In genomic region chr11:97289276-97290230, GRCm38 (mm10) we compare ENCODE assay signal across 10 mouse cellular contexts. TPM values are rescaled to one million over a fixed set of nuclear protein-coding genes. Genes with fewer than 3 reads are reported as not detected.
DNase-seq lines count a peak whose midpoint lies in the region; ATAC-seq lines count a peak whose summit lies in the region.
"Had no signal": no experiment of that assay in that cellular context is flagged by ENCODE, and none has a peak within 500 bp of the region (broad histone marks: within the 10 kb centered on the region; RNA-seq: fewer than 3 reads in every experiment).

No protein-coding gene starts in this region.

- H3K27ac ChIP-seq in forebrain, embryonic 14.5 days (ENCODE audit: low read depth, low read length) = peak overlapping the region; percentile 16; the same call in 1 of the 2 replicates
- H3K27ac ChIP-seq in forebrain, embryonic 16.5 days (ENCODE audit: low read length) = no peak overlapping the region
- H3K27ac ChIP-seq in kidney, embryonic 16.5 days (ENCODE audit: low read length) = no peak overlapping the region
- H3K27ac ChIP-seq: hindbrain, embryonic 15.5 days; liver, embryonic 15.5 days had no signal

- H3K4me1 ChIP-seq in forebrain, embryonic 14.5 days (ENCODE audit: control insufficient read depth, insufficient read depth, low read length) = no peaks in the 10 kb centered on the region
- H3K4me1 ChIP-seq in forebrain, embryonic 16.5 days (replicated peaks; ENCODE audit: control insufficient read depth, insufficient read depth, low read length) = no peaks in the 10 kb centered on the region
- peaks cover 8% of the 10 kb centered on the region for H3K4me1 ChIP-seq in kidney, embryonic 16.5 days (ENCODE audit: insufficient read depth, low read length)
- H3K4me1 ChIP-seq: liver, embryonic 15.5 days had no signal

- intact Hi-C loops in heart, postnatal 25 days (cut with DNase I) = no loop called here

- DNase-seq in forebrain, embryonic 14.5 days (ENCODE audit: low spot score) = no peak
- peak; percentile 42 for DNase-seq in urinary bladder, postnatal 14 days (ENCODE audit: low spot score)
- no peak for DNase-seq in urinary bladder, adult 2 months (ENCODE audit: low spot score)
- peak; percentile 58 for DNase-seq in heart, postnatal 25 days (ENCODE audit: low spot score)
- no peak for DNase-seq in urinary bladder, postnatal 25 days (ENCODE audit: low spot score)
- no peak for DNase-seq in thymus, postnatal 0 days (ENCODE audit: low spot score)

- no peak for ATAC-seq in forebrain, embryonic 14.5 days
- ATAC-seq in forebrain, embryonic 16.5 days = no peak
- ATAC-seq in kidney, embryonic 16.5 days (ENCODE audit: low FRiP score, low TSS enrichment) = no peak

- H3K36me3 ChIP-seq in forebrain, embryonic 14.5 days (ENCODE audit: control insufficient read depth, insufficient read depth, low read length) = no peaks in the 10 kb centered on the region
- H3K36me3 ChIP-seq in forebrain, embryonic 16.5 days (ENCODE audit: control insufficient read depth, insufficient read depth) = no peaks in the 10 kb centered on the region
- no peaks in the 10 kb centered on the region for H3K36me3 ChIP-seq in kidney, embryonic 16.5 days (ENCODE audit: insufficient read depth, low read length)
- H3K36me3 ChIP-seq: hindbrain, embryonic 15.5 days; liver, embryonic 15.5 days had no signal

- H3K4me2 ChIP-seq in forebrain, embryonic 14.5 days (ENCODE audit: low read length) = no peak overlapping the region
- H3K4me2 ChIP-seq in forebrain, embryonic 16.5 days (ENCODE audit: low read length) = no peak overlapping the region
- no peak overlapping the region for H3K4me2 ChIP-seq in kidney, embryonic 16.5 days (replicated peaks; ENCODE audit: low read depth, low read length)
- H3K4me2 ChIP-seq: hindbrain, embryonic 15.5 days; liver, embryonic 15.5 days had no signal

- H3K4me3 ChIP-seq in forebrain, embryonic 14.5 days (ENCODE audit: low read depth, low read length) = no peak overlapping the region
- H3K4me3 ChIP-seq in forebrain, embryonic 16.5 days (replicated peaks; ENCODE audit: low read length) = no peak overlapping the region
- no peak overlapping the region for H3K4me3 ChIP-seq in kidney, embryonic 16.5 days (ENCODE audit: low read length)
- H3K4me3 ChIP-seq: hindbrain, embryonic 15.5 days; liver, embryonic 15.5 days had no signal

- H3K9ac ChIP-seq in forebrain, embryonic 14.5 days (ENCODE audit: low read length) = no peak overlapping the region
- no peak overlapping the region for H3K9ac ChIP-seq in forebrain, embryonic 16.5 days (replicated peaks; ENCODE audit: low read depth, low read length)
- H3K9ac ChIP-seq in kidney, embryonic 16.5 days (replicated peaks; ENCODE audit: low read length) = no peak overlapping the region
- H3K9ac ChIP-seq: hindbrain, embryonic 15.5 days; liver, embryonic 15.5 days had no signal

- 49% methylated on average over 12 of the region's 12 CpGs for WGBS in forebrain, embryonic 14.5 days
- 43% methylated on average over 12 of the region's 12 CpGs for WGBS in forebrain, embryonic 16.5 days
- WGBS in kidney, embryonic 16.5 days = 46% methylated on average over 12 of the region's 12 CpGs

- H3K27me3 ChIP-seq in forebrain, embryonic 14.5 days (replicated peaks; ENCODE audit: control insufficient read depth, insufficient read depth, low read length) = no peaks in the 10 kb centered on the region
- no peaks in the 10 kb centered on the region for H3K27me3 ChIP-seq in forebrain, embryonic 16.5 days (replicated peaks; ENCODE audit: control insufficient read depth, insufficient read depth, low read length)
- H3K27me3 ChIP-seq in kidney, embryonic 16.5 days (ENCODE audit: insufficient read depth, low read length) = no peaks in the 10 kb centered on the region
- H3K27me3 ChIP-seq: hindbrain, embryonic 15.5 days had no signal

- H3K9me3 ChIP-seq in forebrain, embryonic 14.5 days (replicated peaks; ENCODE audit: control insufficient read depth, low read length) = no peaks in the 10 kb centered on the region
- H3K9me3 ChIP-seq in forebrain, embryonic 16.5 days (ENCODE audit: control insufficient read depth, low read length) = no peaks in the 10 kb centered on the region
- H3K9me3 ChIP-seq in kidney, embryonic 16.5 days (ENCODE audit: low read length) = no peaks in the 10 kb centered on the region
- H3K9me3 ChIP-seq: hindbrain, embryonic 15.5 days; liver, embryonic 15.5 days had no signal

RNA-seq across cellular contexts. Expression of gene Npepps, which starts 9.1 kb away (rescaled TPM):
- 91.3 and 97.4 TPM in 2 replicates for polyA plus RNA-seq in forebrain, embryonic 14.5 days (2014; fragmentation: Nextera tagmentation; extraction: Ambion mirVana)
- polyA plus RNA-seq in forebrain, embryonic 16.5 days (2015; fragmentation: Nextera tagmentation; extraction: Ambion mirVana) = 140 and 157 TPM in 2 replicates
- polyA plus RNA-seq in urinary bladder, adult 2 months (2012; rRNA removed) = 51.6 and 55.6 TPM in 2 replicates
- total RNA-seq in heart, postnatal 25 days (2021) = 10 to 100 TPM; 75.6 to 79.8 TPM
- polyA plus RNA-seq in kidney, embryonic 16.5 days (2015; fragmentation: Nextera tagmentation; extraction: Ambion mirVana) = 80.9 and 94.4 TPM in 2 replicates
- 57.2 and 64.4 TPM in 2 replicates for polyA plus RNA-seq in thymus, postnatal 0 days (2015; fragmentation: Nextera tagmentation; extraction: Ambion mirVana)

RNA-seq across cellular contexts. Expression of gene Mrpl45, which starts 26.0 kb away (rescaled TPM):
- 42.2 and 43.4 TPM in 2 replicates for polyA plus RNA-seq in forebrain, embryonic 14.5 days (2014; fragmentation: Nextera tagmentation; extraction: Ambion mirVana)
- 40.2 and 42.0 TPM in 2 replicates for polyA plus RNA-seq in forebrain, embryonic 16.5 days (2015; fragmentation: Nextera tagmentation; extraction: Ambion mirVana)
- 20.2 and 22.0 TPM in 2 replicates for polyA plus RNA-seq in urinary bladder, adult 2 months (2012; rRNA removed)
- total RNA-seq in heart, postnatal 25 days (2021) = 10 to 100 TPM; 57.8 to 60.6 TPM
- polyA plus RNA-seq in kidney, embryonic 16.5 days (2015; fragmentation: Nextera tagmentation; extraction: Ambion mirVana) = 56.5 and 59.8 TPM in 2 replicates
- polyA plus RNA-seq in thymus, postnatal 0 days (2015; fragmentation: Nextera tagmentation; extraction: Ambion mirVana) = 40.8 and 41.0 TPM in 2 replicates

Comparison
In these comparisons a context has a peak if more than half of its experiments do, and no peak if none do; other contexts are left out.
1. DNase-seq: peak in urinary bladder, postnatal 14 days (single experiment) and heart, postnatal 25 days (single experiment); none in forebrain, embryonic 14.5 days (single experiment), urinary bladder, adult 2 months (single experiment), urinary bladder, postnatal 25 days (single experiment) and thymus, postnatal 0 days (single experiment).